Mouse (Mus musculus): ENCODE data around the gene Hist1h3a. TPM values are rescaled to one million over a fixed set of nuclear protein-coding genes. Genes with fewer than 3 reads are reported as not detected.
"Not testable (repeated sequence)": the region's sequence is repeated elsewhere in the genome, so short reads cannot be mapped to it uniquely, and the experiment has no call there.

Gene Hist1h3a
- polyA plus RNA-seq, 1 experiment from 2014 or later: 1.9 TPM

- Histone ChIP-seq H3K27me3 (replicated peaks) (no peaks in the 10 kb centered on the region), H3K4me1 (peaks cover 31% of the 10 kb centered on the region), H3K4me3 (peak overlapping the region; percentile 52), H3K9ac (peak overlapping the region; percentile 82), H3K27ac (replicated peaks) (peak overlapping the region; percentile 98), H3K4me2 (peak overlapping the region; percentile 70), H3K36me3 (no peaks in the 10 kb centered on the region), H3K9me3 (no peaks in the 10 kb centered on the region)
- no peak for ATAC-seq (ENCODE audit: extremely low read depth, insufficient number of reproducible peaks, low FRiP score, low TSS enrichment)
- WGBS: 6% methylated on average over 13 of the region's 13 CpGs
Measured at GRCm38 (mm10) chr13:23747081-23747891, 14.9 kb downstream of the Hist1h3a start.

GRCm38 (mm10) chr13:23746201-23747080 is 15.7 kb downstream of the Hist1h3a start, which contains the start of gene Hist1h2bb:
Hist1h2bb (plus strand) TSS chr13:23746734.
- not testable (repeated sequence) for H3K9me3 ChIP-seq; H3K36me3 ChIP-seq; H3K27me3 ChIP-seq (replicated peaks)
- peak within 1 kb of the TSS; percentile 83 for H3K9ac ChIP-seq
- under 1% methylated on average over 45 of the region's 58 CpGs for WGBS
- ATAC-seq (ENCODE audit: extremely low read depth, insufficient number of reproducible peaks, low FRiP score, low TSS enrichment): peak; percentile 77
- H3K4me2 ChIP-seq: peak within 1 kb of the TSS; percentile 70
- peak within 1 kb of the TSS; percentile 98 for H3K27ac ChIP-seq (replicated peaks)
- peaks cover 35% of the 10 kb centered on the region for H3K4me1 ChIP-seq
- H3K4me3 ChIP-seq: peak within 1 kb of the TSS; percentile 52

DNA sequence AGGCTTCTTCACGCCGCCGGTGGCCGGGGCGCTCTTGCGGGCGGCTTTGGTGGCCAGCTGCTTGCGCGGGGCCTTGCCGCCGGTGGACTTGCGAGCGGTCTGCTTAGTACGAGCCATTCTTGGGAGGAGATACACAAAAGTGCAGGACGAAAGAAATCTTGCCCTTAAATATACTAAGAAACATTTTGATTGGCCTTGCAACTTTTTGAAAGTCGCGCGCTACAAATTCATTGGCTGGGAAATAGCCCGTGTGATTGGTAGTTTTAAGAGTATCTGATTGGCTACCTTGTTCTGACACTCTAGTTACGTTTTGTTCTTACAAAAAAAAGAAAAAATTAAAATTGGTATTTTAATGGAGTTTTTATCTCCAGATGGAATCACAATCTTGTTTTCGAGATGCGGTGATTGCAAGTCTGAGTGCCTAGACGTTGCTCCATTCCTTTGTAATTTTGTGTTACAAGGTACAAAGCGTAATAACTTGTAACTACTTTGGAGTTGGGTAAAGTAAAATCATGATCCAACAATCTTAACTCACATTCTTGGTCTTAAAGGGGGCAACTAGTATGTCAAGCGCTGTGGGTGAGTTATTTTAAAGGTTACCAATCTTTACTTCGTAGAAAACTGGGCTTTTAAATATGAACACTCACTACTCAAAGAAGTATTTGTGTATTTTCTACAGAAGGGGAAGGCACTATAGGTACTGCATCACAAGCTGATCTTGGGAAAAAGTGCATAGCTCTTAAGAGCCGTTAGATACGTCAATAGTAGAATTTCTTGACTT is 16.6 kb downstream of the Hist1h3a start, which contains the start of gene Hist1h3c:
Hist1h3c (minus strand) TSS at position 222 of the 781 bp plus-strand sequence.
- Histone ChIP-seq H3K36me3 (no peaks in the 10 kb centered on the region), H3K4me1 (peaks cover 39% of the 10 kb centered on the region), H3K4me2 (peak within 1 kb of the TSS; percentile 70), H3K9me3 (no peaks in the 10 kb centered on the region), H3K27ac (replicated peaks) (peak within 1 kb of the TSS; percentile 98), H3K9ac (peak within 1 kb of the TSS; percentile 83), H3K27me3 (replicated peaks) (no peaks in the 10 kb centered on the region), H3K4me3 (peak within 1 kb of the TSS; percentile 52)
- ATAC-seq (ENCODE audit: extremely low read depth, insufficient number of reproducible peaks, low FRiP score, low TSS enrichment): peak; percentile 52; the same call in 1 of the 2 replicates
- 1% methylated on average over 23 of the region's 28 CpGs for WGBS

GRCm38 (mm10) chr13:23744421-23745380 is 17.5 kb downstream of the Hist1h3a start:
- H3K27ac ChIP-seq (replicated peaks): peak overlapping the region; percentile 98

GRCm38 (mm10) chr13:23743963-23744362 is 18.2 kb downstream of the Hist1h3a start:
- Histone ChIP-seq H3K4me3 (peak overlapping the region; percentile 52), H3K27ac (replicated peaks) (peak overlapping the region; percentile 98)
- 44% methylated on average over 4 of the region's 4 CpGs for WGBS

More at GRCm38 (mm10) chr13:23744421-23745380, 17.5 kb downstream of the Hist1h3a start:
- peak overlapping the region; percentile 52 for H3K4me3 ChIP-seq
- ATAC-seq (ENCODE audit: extremely low read depth, insufficient number of reproducible peaks, low FRiP score, low TSS enrichment): no peak
- H3K27me3 ChIP-seq (replicated peaks): no peaks in the 10 kb centered on the region
- no peaks in the 10 kb centered on the region for H3K36me3 ChIP-seq
- H3K9ac ChIP-seq: peak overlapping the region; percentile 75
- H3K9me3 ChIP-seq: no peaks in the 10 kb centered on the region
- WGBS: 2% methylated on average over 15 of the region's 36 CpGs
- H3K4me1 ChIP-seq: peaks cover 42% of the 10 kb centered on the region
- H3K4me2 ChIP-seq: peak overlapping the region; percentile 70

GRCm38 (mm10) chr13:23743215-23743614 is 19.0 kb downstream of the Hist1h3a start:
- Histone ChIP-seq H3K9me3 (no peaks in the 10 kb centered on the region), H3K27me3 (replicated peaks) (no peaks in the 10 kb centered on the region), H3K4me3 (no peak overlapping the region), H3K27ac (replicated peaks) (no peak overlapping the region), H3K4me2 (no peak overlapping the region), H3K9ac (0 out of 2 replicates have a peak overlapping the region, but pooled peaks have one; percentile 2), H3K4me1 (peaks cover 42% of the 10 kb centered on the region), H3K36me3 (no peaks in the 10 kb centered on the region)
- ATAC-seq (ENCODE audit: extremely low read depth, insufficient number of reproducible peaks, low FRiP score, low TSS enrichment): no peak
- WGBS: 86% methylated on average over 5 of the region's 5 CpGs

More at GRCm38 (mm10) chr13:23743963-23744362, 18.2 kb downstream of the Hist1h3a start:
- no peaks in the 10 kb centered on the region for H3K27me3 ChIP-seq (replicated peaks)
- no peaks in the 10 kb centered on the region for H3K9me3 ChIP-seq
- peaks cover 42% of the 10 kb centered on the region for H3K4me1 ChIP-seq
- no peak for ATAC-seq (ENCODE audit: extremely low read depth, insufficient number of reproducible peaks, low FRiP score, low TSS enrichment)
- peak overlapping the region; percentile 75 for H3K9ac ChIP-seq
- no peaks in the 10 kb centered on the region for H3K36me3 ChIP-seq
- peak overlapping the region; percentile 70 for H3K4me2 ChIP-seq

- Histone ChIP-seq H3K9ac (0 out of 2 replicates have a peak overlapping the region, but pooled peaks have one; percentile 30), H3K27ac (replicated peaks) (0 out of 2 replicates have a peak overlapping the region, but pooled peaks have one; percentile 28), H3K4me3 (no peak overlapping the region), H3K4me1 (peaks cover 36% of the 10 kb centered on the region), H3K9me3 (no peaks in the 10 kb centered on the region), H3K4me2 (peak overlapping the region; percentile 37), H3K36me3 (no peaks in the 10 kb centered on the region), H3K27me3 (replicated peaks) (no peaks in the 10 kb centered on the region)
- no peak for ATAC-seq (ENCODE audit: extremely low read depth, insufficient number of reproducible peaks, low FRiP score, low TSS enrichment)
Measured at GRCm38 (mm10) chr13:23742007-23742406, 20.2 kb downstream of the Hist1h3a start.

DNA sequence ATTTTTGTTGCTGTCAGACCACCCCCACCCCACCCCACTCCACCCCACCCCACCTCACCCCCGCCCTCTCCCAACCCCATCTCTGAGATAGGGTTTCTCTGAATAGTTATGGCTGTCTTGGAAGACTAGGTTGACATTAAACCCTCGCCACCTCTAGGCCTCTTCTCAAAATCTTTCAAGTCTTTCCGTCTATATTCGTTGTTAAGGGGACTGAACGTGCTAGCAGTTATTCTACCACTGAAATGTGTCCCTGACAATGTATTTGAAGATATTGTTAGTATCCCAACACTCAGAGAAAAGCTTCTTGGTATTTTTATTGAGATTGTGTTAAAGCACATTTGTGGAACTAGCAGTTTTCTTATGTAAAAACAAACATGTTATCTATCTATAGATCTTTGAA is 21.3 kb downstream of the Hist1h3a start:
- Histone ChIP-seq H3K4me2 (peak overlapping the region; percentile 98), H3K9ac (peak overlapping the region; percentile 98; the same call in 1 of the 2 replicates), H3K9me3 (no peaks in the 10 kb centered on the region), H3K27ac (replicated peaks) (peak overlapping the region; percentile 100; the same call in 1 of the 2 replicates), H3K4me1 (peaks cover 35% of the 10 kb centered on the region), H3K27me3 (replicated peaks) (no peaks in the 10 kb centered on the region), H3K36me3 (no peaks in the 10 kb centered on the region), H3K4me3 (peak overlapping the region; percentile 74; the same call in 1 of the 2 replicates)
- no peak for ATAC-seq (ENCODE audit: extremely low read depth, insufficient number of reproducible peaks, low FRiP score, low TSS enrichment)
- 52% methylated on average over 5 of the region's 5 CpGs for WGBS

GRCm38 (mm10) chr13:23740256-23740840 is 21.8 kb downstream of the Hist1h3a start:
- no peaks in the 10 kb centered on the region for H3K27me3 ChIP-seq (replicated peaks)
- H3K4me2 ChIP-seq: peak overlapping the region; percentile 98
- ATAC-seq (ENCODE audit: extremely low read depth, insufficient number of reproducible peaks, low FRiP score, low TSS enrichment): no peak
- no peaks in the 10 kb centered on the region for H3K9me3 ChIP-seq
- H3K36me3 ChIP-seq: no peaks in the 10 kb centered on the region
- 29% methylated on average over 13 of the region's 13 CpGs for WGBS
- H3K9ac ChIP-seq: peak overlapping the region; percentile 98
- peak overlapping the region; percentile 100 for H3K27ac ChIP-seq (replicated peaks)
- H3K4me3 ChIP-seq: peak overlapping the region; percentile 74
- peaks cover 32% of the 10 kb centered on the region for H3K4me1 ChIP-seq

Data from heart, embryonic 13.5 days (tissue).